ENCODE assay signal across 27 mouse cellular contexts in genomic region chr2:75482484-75482883, GRCm38 (mm10).
DNase-seq lines count a peak whose midpoint lies in the region; ATAC-seq and TF ChIP-seq lines count a peak whose summit lies in the region.
"Had no signal": no experiment of that assay in that cellular context is flagged by ENCODE, and none has a peak within 500 bp of the region (broad histone marks: within the 10 kb centered on the region; RNA-seq: fewer than 3 reads in every experiment).

No protein-coding gene starts in this region.

- ATAC-seq in hindbrain, embryonic 13.5 days (ENCODE audit: low FRiP score): no peak
- no peak for ATAC-seq in midbrain, postnatal 0 days (ENCODE audit: low FRiP score)
- ATAC-seq in midbrain, embryonic 13.5 days: no peak
- peak; percentile 65 for ATAC-seq in megakaryocyte-erythroid progenitor cell, adult 5-6 weeks (replicated peaks; ENCODE audit: low FRiP score, low TSS enrichment, poor library complexity, severe bottlenecking)
- ATAC-seq: inflammation-experienced regulatory T-cells, adult 6 months; Patski had no signal

- H3K9ac ChIP-seq in hindbrain, embryonic 13.5 days: no peak overlapping the region
- H3K9ac ChIP-seq in midbrain, postnatal 0 days (replicated peaks; ENCODE audit: low read length, poor library complexity, severe bottlenecking): no peak overlapping the region
- no peak overlapping the region for H3K9ac ChIP-seq in midbrain, embryonic 13.5 days (replicated peaks)
- H3K9ac ChIP-seq: forebrain, embryonic 13.5 days; heart, embryonic 13.5 days; hindbrain, embryonic 15.5 days had no signal

- no peaks in the 10 kb centered on the region for H3K27me3 ChIP-seq in hindbrain, embryonic 13.5 days
- H3K27me3 ChIP-seq in hindbrain, embryonic 10.5 days (ENCODE audit: insufficient read depth, poor library complexity, severe bottlenecking): no peaks in the 10 kb centered on the region
- H3K27me3 ChIP-seq in midbrain, postnatal 0 days (ENCODE audit: insufficient read depth, low read length): no peaks in the 10 kb centered on the region
- no peaks in the 10 kb centered on the region for H3K27me3 ChIP-seq in midbrain, embryonic 13.5 days
- H3K27me3 ChIP-seq: CH12.LX; forebrain, embryonic 13.5 days; hindbrain, embryonic 15.5 days had no signal

- H3K4me2 ChIP-seq in hindbrain, embryonic 13.5 days: no peak overlapping the region
- no peak overlapping the region for H3K4me2 ChIP-seq in midbrain, postnatal 0 days (ENCODE audit: low read depth, low read length, poor library complexity, severe bottlenecking)
- H3K4me2 ChIP-seq in midbrain, embryonic 13.5 days (replicated peaks): no peak overlapping the region
- H3K4me2 ChIP-seq: forebrain, embryonic 13.5 days; heart, embryonic 13.5 days; hindbrain, embryonic 15.5 days had no signal

- H3K27ac ChIP-seq in hindbrain, embryonic 13.5 days: 0 out of 2 replicates have a peak overlapping the region, but pooled peaks have one; percentile 10
- H3K27ac ChIP-seq in hindbrain, embryonic 10.5 days: no peak overlapping the region
- no peak overlapping the region for H3K27ac ChIP-seq in layer of hippocampus, adult 2 months
- no peak overlapping the region; the same call in 1 of the 2 replicates for H3K27ac ChIP-seq in midbrain, postnatal 0 days (ENCODE audit: low read depth, low read length)
- H3K27ac ChIP-seq in midbrain, embryonic 13.5 days: no peak overlapping the region
- H3K27ac ChIP-seq: forebrain, embryonic 10.5 days; forebrain, embryonic 13.5 days; gastrocnemius, adult 2 months; heart, embryonic 10.5 days; heart, embryonic 13.5 days; hindbrain, embryonic 15.5 days had no signal

- DNase-seq in hindbrain, embryonic 10.5 days (ENCODE audit: low spot score): no peak
- no peak for DNase-seq in layer of hippocampus, adult 2 months (ENCODE audit: low spot score in 2 of 2)
- no peak for DNase-seq in layer of hippocampus, adult 9-10 months (ENCODE audit: low spot score)
- DNase-seq in midbrain, postnatal 0 days (ENCODE audit: low spot score): no peak
- DNase-seq: adrenal gland, postnatal 10 days; adrenal gland, postnatal 36 days; B cell, adult 2 months; cerebellum, adult 18-20 months; cerebellum, adult 9-10 months; cerebellum, postnatal 14 days; gastrocnemius, adult 2 months; gastrocnemius, postnatal 14 days; heart, adult 18-20 months; heart, postnatal 14 days; heart, postnatal 4 days had no signal

- H3K36me3 ChIP-seq in hindbrain, embryonic 13.5 days: no peaks in the 10 kb centered on the region
- no peaks in the 10 kb centered on the region for H3K36me3 ChIP-seq in hindbrain, embryonic 10.5 days
- no peaks in the 10 kb centered on the region for H3K36me3 ChIP-seq in midbrain, postnatal 0 days (ENCODE audit: insufficient read depth, low read length)
- no peaks in the 10 kb centered on the region for H3K36me3 ChIP-seq in midbrain, embryonic 13.5 days
- H3K36me3 ChIP-seq: forebrain, embryonic 10.5 days; G1E; heart, embryonic 10.5 days; heart, embryonic 13.5 days; hindbrain, embryonic 15.5 days had no signal

- no peaks in the 10 kb centered on the region for H3K9me3 ChIP-seq in hindbrain, embryonic 13.5 days
- H3K9me3 ChIP-seq in hindbrain, embryonic 10.5 days: no peaks in the 10 kb centered on the region
- H3K9me3 ChIP-seq in midbrain, postnatal 0 days (ENCODE audit: low read length): no peaks in the 10 kb centered on the region
- no peaks in the 10 kb centered on the region for H3K9me3 ChIP-seq in midbrain, embryonic 13.5 days
- H3K9me3 ChIP-seq: forebrain, embryonic 10.5 days; forebrain, embryonic 13.5 days; G1E; heart, embryonic 10.5 days; heart, embryonic 13.5 days; hindbrain, embryonic 15.5 days had no signal

- TF ChIP-seq CTCF in layer of hippocampus, adult 2 months (conservative IDR thresholded peaks at IDR 0.05): peak; percentile 22; the same call in 1 of the 2 replicates
- TF ChIP-seq CTCF in midbrain, postnatal 0 days (IDR thresholded peaks at IDR 0.05): peak; percentile 57

- 71% methylated on average over 2 of the region's 2 CpGs for WGBS in hindbrain, embryonic 13.5 days
- 82% methylated on average over 2 of the region's 2 CpGs for WGBS in hindbrain, embryonic 10.5 days
- WGBS in midbrain, postnatal 0 days: 40% methylated on average over 2 of the region's 2 CpGs
- 89% methylated on average over 2 of the region's 2 CpGs for WGBS in midbrain, embryonic 13.5 days

- peaks cover 16% of the 10 kb centered on the region for H3K4me1 ChIP-seq in hindbrain, embryonic 13.5 days (replicated peaks)
- H3K4me1 ChIP-seq in hindbrain, embryonic 10.5 days (replicated peaks): peaks cover 17% of the 10 kb centered on the region
- H3K4me1 ChIP-seq in midbrain, postnatal 0 days (ENCODE audit: insufficient read depth, low read length): peaks cover 4% of the 10 kb centered on the region; the same call in 1 of the 2 replicates
- H3K4me1 ChIP-seq in midbrain, embryonic 13.5 days (replicated peaks): peaks cover 12% of the 10 kb centered on the region; the same call in 1 of the 2 replicates

- no peak overlapping the region for H3K4me3 ChIP-seq in hindbrain, embryonic 13.5 days
- no peak overlapping the region for H3K4me3 ChIP-seq in hindbrain, embryonic 10.5 days
- no peak overlapping the region for H3K4me3 ChIP-seq in layer of hippocampus, adult 2 months
- H3K4me3 ChIP-seq in midbrain, postnatal 0 days (ENCODE audit: low read depth, low read length): no peak overlapping the region
- no peak overlapping the region for H3K4me3 ChIP-seq in midbrain, embryonic 13.5 days (replicated peaks)
- H3K4me3 ChIP-seq: forebrain, embryonic 10.5 days; forebrain, embryonic 13.5 days; gastrocnemius, adult 2 months; heart, embryonic 10.5 days; heart, embryonic 13.5 days; hindbrain, embryonic 15.5 days had no signal
